Mouse (Mus musculus): ENCODE data around the gene Rai2. TPM values are rescaled to one million over a fixed set of nuclear protein-coding genes. Genes with fewer than 3 reads are reported as not detected.

Gene Rai2
- polyA plus RNA-seq (2016; fragmentation: Nextera tagmentation; extraction: Ambion mirVana) = 8.7 and 11.0 TPM in 2 replicates

DNA sequence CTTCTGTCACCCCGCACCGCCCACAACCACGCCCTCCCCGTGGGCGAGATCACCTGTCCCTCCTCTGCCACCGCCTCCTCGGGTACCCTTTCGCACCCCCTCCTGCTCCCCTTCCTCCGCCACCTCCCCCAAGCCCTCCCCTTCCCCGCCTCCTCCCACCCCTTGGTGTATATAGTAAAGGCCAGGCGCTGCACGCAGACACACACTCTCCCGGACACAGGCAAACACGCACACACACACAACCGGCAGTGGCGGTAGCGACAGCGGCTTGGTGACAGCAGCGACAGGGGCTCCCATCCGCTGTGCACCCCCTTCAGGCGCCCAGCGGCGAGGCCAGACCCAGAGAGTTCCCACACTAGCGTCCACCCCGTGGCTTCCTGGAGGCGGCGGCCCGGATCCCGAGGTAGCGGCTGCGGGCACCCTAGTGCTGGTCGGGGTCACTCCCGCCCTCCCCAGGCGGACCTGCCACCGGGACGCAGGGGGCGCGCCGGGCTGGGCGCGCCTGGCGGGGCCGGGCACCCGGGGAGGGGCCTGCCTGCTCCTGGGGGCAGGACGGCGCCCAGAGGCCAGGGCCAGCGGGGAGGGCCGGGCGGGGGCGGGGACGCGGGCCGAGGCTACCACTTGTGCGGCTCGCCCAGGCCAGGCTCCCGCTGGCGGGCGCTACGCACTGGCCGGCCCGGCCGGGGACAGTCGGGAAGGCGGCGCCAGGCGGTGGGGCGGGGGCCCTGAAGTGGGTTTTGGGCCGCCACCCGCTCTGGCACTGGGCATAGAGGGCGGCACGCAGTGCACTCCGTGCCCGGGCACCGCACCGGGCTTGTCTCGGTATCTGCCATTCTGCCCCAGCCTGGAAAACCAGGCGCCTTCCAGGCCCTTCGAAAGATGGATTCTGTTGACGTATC, at the start of gene Rai2:
Gene Rai2, plus strand, starts transcription at position 205 of the 899 bp plus-strand sequence.
- Histone ChIP-seq H3K9me3 (no peaks in the 10 kb centered on the region), H3K27me3 (peaks cover 56% of the 10 kb centered on the region)

DNA sequence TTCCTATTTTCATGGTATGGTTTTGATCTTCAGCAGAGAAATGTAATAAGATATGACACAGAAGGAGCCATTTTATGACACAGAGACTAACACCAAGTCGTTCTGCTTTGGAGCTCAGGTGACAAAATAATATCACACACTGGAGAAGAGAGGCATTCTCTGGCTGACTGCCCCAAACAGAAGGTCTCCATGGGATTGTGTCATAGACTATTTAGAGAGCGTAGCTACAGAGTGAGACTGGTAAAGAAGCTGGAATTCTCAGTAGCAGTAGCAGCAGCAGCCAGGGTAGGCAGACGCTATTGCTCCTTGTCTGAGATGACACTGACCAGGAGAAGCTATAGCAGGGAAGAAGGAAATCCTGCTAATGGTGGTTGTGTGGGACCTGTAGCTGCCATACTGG, 27.5 kb upstream of the Rai2 start:
- Histone ChIP-seq H3K4me3 (replicated peaks) (no peak overlapping the region), H3K9ac (no peak overlapping the region), H3K27ac (no peak overlapping the region), H3K4me1 (no peaks in the 10 kb centered on the region), H3K9me3 (no peaks in the 10 kb centered on the region), H3K27me3 (peaks cover 21% of the 10 kb centered on the region), H3K4me2 (no peak overlapping the region), H3K36me3 (replicated peaks) (no peaks in the 10 kb centered on the region)
- WGBS = 78% methylated on average over 3 of the region's 3 CpGs
- ATAC-seq (ENCODE audit: low FRiP score) = no peak

More for the DNA sequence above, at the start of gene Rai2:
- peak within 1 kb of the TSS; percentile 70 for H3K9ac ChIP-seq
- no peaks in the 10 kb centered on the region for H3K36me3 ChIP-seq (replicated peaks)
- WGBS = 8% methylated on average over 60 of the region's 79 CpGs
- peak within 1 kb of the TSS; percentile 61 for H3K4me3 ChIP-seq (replicated peaks)
- 0 out of 2 replicates have a peak within 1 kb of the TSS, but pooled peaks have one; percentile 25 for H3K27ac ChIP-seq
- H3K4me2 ChIP-seq = peak within 1 kb of the TSS; percentile 83
- H3K4me1 ChIP-seq = no peaks in the 10 kb centered on the region
- peak; percentile 81 for ATAC-seq (ENCODE audit: low FRiP score)

DNA sequence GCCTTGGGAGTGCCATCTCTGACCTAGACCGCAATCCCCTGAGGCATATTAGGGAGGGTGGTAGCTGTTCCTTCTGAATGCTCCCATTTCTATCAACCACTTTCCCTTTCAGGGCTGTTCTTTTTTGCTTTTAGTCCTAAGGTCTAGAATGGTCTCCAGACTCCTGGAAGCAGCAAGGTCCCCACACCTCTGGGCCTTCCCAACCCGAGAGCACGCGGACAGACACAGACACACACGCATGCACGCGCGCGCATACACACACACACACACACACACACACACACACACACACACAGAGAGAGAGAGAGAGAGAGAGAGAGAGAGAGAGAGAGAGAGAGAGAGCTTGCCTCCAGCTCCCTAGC, 385 bp upstream of the Rai2 start:
- Histone ChIP-seq H3K36me3 (replicated peaks) (no peaks in the 10 kb centered on the region), H3K4me2 (peak overlapping the region; percentile 83), H3K9me3 (no peaks in the 10 kb centered on the region), H3K27me3 (peaks cover 50% of the 10 kb centered on the region), H3K4me3 (replicated peaks) (peak overlapping the region; percentile 61), H3K9ac (0 out of 2 replicates have a peak overlapping the region, but pooled peaks have one; percentile 70), H3K27ac (no peak overlapping the region), H3K4me1 (no peaks in the 10 kb centered on the region)
- 63% methylated on average over 2 of the region's 9 CpGs for WGBS
- peak; percentile 18; the same call in 1 of the 2 replicates for ATAC-seq (ENCODE audit: low FRiP score)

DNA sequence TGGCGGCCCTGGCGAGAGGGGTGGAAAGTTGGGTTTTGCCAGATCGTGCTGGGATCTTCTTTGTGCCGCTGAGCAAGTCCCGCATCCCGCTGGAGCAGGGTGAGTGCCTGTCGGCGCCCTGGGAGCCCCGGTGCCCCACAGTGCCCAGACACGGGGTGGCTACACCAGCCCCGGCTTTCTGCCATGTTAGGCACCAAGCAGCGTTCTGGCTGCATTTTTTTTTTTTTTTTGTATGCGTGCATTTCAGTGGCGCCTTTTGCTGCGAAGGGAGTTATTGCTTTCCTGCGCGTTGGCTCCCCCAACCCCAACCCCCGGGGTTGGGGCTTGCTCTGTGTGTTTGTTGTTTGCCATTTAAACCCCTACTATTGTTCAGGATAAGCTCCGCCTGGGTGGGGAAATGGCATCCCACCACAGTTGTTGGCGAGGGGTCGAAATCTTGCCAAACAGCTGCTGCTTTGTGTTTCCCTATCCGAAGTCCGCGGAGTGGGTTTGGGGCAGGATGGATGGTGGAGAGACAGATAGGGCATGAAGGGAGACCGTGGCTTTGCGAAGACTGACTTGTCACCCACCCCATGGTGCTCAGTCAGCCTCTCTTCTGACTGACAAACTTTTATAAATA, 1.0 kb downstream of the Rai2 start:
- no peak overlapping the region for H3K27ac ChIP-seq
- ATAC-seq (ENCODE audit: low FRiP score) = 0 out of 2 replicates have a peak, but pooled peaks have one; percentile 12
- WGBS = 17% methylated on average over 24 of the region's 26 CpGs
- peak overlapping the region; percentile 83 for H3K4me2 ChIP-seq
- peaks cover 62% of the 10 kb centered on the region for H3K27me3 ChIP-seq
- H3K4me1 ChIP-seq = no peaks in the 10 kb centered on the region
- peak overlapping the region; percentile 61 for H3K4me3 ChIP-seq (replicated peaks)
- H3K9ac ChIP-seq = peak overlapping the region; percentile 70
- no peaks in the 10 kb centered on the region for H3K9me3 ChIP-seq
- H3K36me3 ChIP-seq (replicated peaks) = no peaks in the 10 kb centered on the region

DNA sequence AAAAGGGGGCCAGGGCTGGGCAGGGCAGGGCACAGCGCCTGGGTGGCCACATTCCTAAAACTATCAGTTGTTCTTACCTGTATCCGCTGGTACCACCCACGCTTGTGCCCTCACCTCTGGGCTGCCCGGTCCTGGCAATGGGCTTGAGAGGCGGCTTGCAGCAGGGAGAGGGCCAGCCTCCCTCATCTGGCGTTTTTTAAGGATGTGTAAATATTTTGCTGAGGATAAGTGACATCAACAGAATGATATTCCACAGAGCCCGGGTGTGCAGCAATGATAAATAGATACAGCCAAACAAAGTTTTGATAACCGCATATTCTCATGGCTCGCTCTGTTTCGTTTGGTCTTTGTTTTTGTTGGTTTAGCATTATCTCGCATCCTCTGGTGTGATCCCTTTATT, 1.7 kb downstream of the Rai2 start:
- ATAC-seq (ENCODE audit: low FRiP score) = no peak
- H3K9ac ChIP-seq = no peak overlapping the region
- H3K4me2 ChIP-seq = peak overlapping the region; percentile 83
- WGBS = 25% methylated on average over 11 of the region's 11 CpGs
- H3K4me1 ChIP-seq = 0 out of 2 replicates have a peak, but pooled peaks cover 3% of the 10 kb centered on the region
- H3K4me3 ChIP-seq (replicated peaks) = peak overlapping the region; percentile 61
- H3K9me3 ChIP-seq = no peaks in the 10 kb centered on the region
- peaks cover 68% of the 10 kb centered on the region for H3K27me3 ChIP-seq
- H3K36me3 ChIP-seq (replicated peaks) = no peaks in the 10 kb centered on the region
- no peak overlapping the region for H3K27ac ChIP-seq

DNA sequence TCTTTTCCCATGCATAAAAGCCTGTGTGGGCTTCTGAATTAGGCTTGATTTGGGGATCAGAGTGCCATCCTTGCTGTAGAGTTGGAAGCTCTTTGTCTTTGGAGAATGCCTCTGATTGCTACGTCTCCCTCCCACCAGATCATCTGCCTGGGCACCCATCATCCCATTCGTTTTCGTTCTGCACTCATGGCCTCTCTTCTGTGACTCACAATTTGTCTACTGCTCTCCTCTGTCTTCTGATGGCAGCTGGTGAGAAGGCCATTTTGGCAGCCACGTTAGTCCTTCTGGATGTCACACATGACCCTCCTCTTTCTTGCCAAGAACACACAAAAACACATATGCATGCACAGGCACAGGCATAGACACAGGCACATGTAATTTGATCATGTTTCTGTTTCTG, 4.2 kb downstream of the Rai2 start:
- Histone ChIP-seq H3K27ac (no peak overlapping the region), H3K4me1 (0 out of 2 replicates have a peak, but pooled peaks cover 4% of the 10 kb centered on the region), H3K27me3 (peaks cover 82% of the 10 kb centered on the region), H3K4me2 (no peak overlapping the region), H3K4me3 (replicated peaks) (no peak overlapping the region), H3K9me3 (no peaks in the 10 kb centered on the region), H3K36me3 (replicated peaks) (no peaks in the 10 kb centered on the region), H3K9ac (no peak overlapping the region)
- ATAC-seq (ENCODE audit: low FRiP score) = no peak
- WGBS = 66% methylated on average over 4 of the region's 4 CpGs

DNA sequence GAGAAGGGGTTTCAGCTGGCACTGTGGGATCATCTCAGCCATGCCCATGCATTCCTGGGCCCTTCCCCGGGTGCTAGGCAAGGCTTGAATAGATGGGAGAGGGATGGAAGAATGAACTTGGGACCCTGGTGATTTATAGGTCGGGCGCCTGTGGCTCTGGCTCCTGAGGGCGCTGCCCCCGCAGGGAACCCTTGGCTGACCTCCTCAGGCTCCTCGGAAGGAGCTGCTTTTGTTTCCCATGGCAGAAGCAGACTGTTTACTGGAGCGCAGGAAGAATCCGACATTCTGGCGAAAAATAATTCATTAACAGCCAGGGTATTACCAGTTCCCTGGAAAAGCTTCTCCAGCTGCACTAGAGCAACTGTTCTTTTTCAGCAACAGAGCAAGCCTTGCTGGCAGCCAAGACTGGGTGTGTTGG, 6.5 kb downstream of the Rai2 start:
- peaks cover 68% of the 10 kb centered on the region for H3K27me3 ChIP-seq
- 28% methylated on average over 9 of the region's 9 CpGs for WGBS

DNA sequence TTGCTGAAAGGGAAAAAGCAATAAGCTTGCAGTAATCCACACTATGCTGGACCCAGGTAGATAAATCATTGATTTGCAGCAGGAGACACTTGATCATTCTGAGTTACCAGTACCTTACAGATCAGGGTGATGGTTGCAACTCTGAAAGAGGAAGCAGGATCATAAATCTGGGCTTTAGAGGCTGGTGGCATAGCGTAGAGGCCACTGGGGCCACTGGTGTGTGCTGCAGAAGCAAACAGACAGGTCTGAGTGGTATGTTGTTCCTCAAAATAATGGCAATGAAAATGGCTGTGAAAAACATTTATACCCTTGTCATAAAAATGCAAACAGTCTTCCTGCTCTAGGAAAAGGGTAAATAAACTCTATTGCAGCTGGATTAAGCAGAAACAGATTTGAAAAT, 9.4 kb downstream of the Rai2 start:
- H3K4me1 ChIP-seq = 0 out of 2 replicates have a peak, but pooled peaks cover 4% of the 10 kb centered on the region
- H3K27ac ChIP-seq = no peak overlapping the region
- no peaks in the 10 kb centered on the region for H3K36me3 ChIP-seq (replicated peaks)
- 72% methylated on average over 1 of the region's 1 CpGs for WGBS
- H3K4me2 ChIP-seq = no peak overlapping the region
- H3K27me3 ChIP-seq = peaks cover 57% of the 10 kb centered on the region
- no peaks in the 10 kb centered on the region for H3K9me3 ChIP-seq
- H3K9ac ChIP-seq = no peak overlapping the region
- ATAC-seq (ENCODE audit: low FRiP score) = no peak
- H3K4me3 ChIP-seq (replicated peaks) = no peak overlapping the region

More for the DNA sequence above, 6.5 kb downstream of the Rai2 start:
- ATAC-seq (ENCODE audit: low FRiP score) = no peak
- no peak overlapping the region for H3K4me3 ChIP-seq (replicated peaks)
- H3K4me2 ChIP-seq = peak overlapping the region; percentile 26; the same call in 1 of the 2 replicates
- H3K27ac ChIP-seq = peak overlapping the region; percentile 50; the same call in 1 of the 2 replicates
- H3K36me3 ChIP-seq (replicated peaks) = no peaks in the 10 kb centered on the region
- H3K4me1 ChIP-seq = 0 out of 2 replicates have a peak, but pooled peaks cover 4% of the 10 kb centered on the region
- no peak overlapping the region for H3K9ac ChIP-seq
- H3K9me3 ChIP-seq = no peaks in the 10 kb centered on the region

DNA sequence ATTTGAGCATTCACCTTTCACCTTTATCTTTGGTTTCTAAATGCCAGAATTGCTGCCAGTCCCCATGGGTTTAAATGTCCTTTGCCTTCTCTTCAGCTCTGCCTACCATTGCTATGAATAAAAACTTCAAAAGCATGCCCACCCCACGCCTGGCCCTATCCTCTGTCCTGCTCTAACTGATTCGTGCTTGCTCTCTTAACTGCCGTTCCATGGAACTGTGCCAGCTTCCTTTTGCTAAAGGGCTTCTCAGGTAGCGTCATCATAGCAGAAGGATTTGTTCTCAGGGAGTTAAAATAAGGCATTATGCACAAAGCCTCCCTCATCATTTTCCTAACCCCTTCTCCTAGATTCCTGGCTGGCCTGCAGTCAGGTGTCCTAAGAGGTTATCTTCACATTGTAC, 11.6 kb downstream of the Rai2 start:
- Histone ChIP-seq H3K36me3 (replicated peaks) (no peaks in the 10 kb centered on the region), H3K4me1 (0 out of 2 replicates have a peak, but pooled peaks cover 1% of the 10 kb centered on the region), H3K27ac (no peak overlapping the region), H3K27me3 (peaks cover 54% of the 10 kb centered on the region), H3K4me3 (replicated peaks) (no peak overlapping the region), H3K4me2 (no peak overlapping the region), H3K9ac (no peak overlapping the region), H3K9me3 (no peaks in the 10 kb centered on the region)
- WGBS = 66% methylated on average over 4 of the region's 4 CpGs
- no peak for ATAC-seq (ENCODE audit: low FRiP score)

DNA sequence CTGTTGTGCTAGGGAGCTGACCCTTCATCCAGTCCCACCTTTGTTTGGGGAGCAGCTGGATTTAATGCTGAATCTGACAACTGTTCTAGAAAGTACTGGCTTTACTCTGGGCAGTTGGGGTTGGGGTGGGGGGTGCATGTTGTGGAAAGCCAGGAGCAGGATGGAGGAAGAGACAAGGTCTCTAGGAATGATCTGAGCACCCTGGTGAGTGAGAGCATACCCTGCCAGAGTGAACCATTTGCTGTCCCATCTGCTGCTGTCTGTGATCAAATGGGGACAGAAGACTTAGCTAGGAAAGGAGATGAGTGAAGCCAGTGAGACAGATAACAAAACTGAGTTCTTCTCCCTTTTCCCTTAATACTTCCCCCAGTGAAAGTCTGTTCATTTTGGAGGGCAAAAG, 13.2 kb downstream of the Rai2 start:
- no peaks in the 10 kb centered on the region for H3K36me3 ChIP-seq (replicated peaks)
- no peak overlapping the region for H3K27ac ChIP-seq
- H3K4me1 ChIP-seq = no peaks in the 10 kb centered on the region
- no peak for ATAC-seq (ENCODE audit: low FRiP score)
- no peak overlapping the region for H3K4me2 ChIP-seq
- H3K4me3 ChIP-seq (replicated peaks) = no peak overlapping the region
- no peaks in the 10 kb centered on the region for H3K9me3 ChIP-seq
- H3K9ac ChIP-seq = no peak overlapping the region
- peaks cover 59% of the 10 kb centered on the region for H3K27me3 ChIP-seq

DNA sequence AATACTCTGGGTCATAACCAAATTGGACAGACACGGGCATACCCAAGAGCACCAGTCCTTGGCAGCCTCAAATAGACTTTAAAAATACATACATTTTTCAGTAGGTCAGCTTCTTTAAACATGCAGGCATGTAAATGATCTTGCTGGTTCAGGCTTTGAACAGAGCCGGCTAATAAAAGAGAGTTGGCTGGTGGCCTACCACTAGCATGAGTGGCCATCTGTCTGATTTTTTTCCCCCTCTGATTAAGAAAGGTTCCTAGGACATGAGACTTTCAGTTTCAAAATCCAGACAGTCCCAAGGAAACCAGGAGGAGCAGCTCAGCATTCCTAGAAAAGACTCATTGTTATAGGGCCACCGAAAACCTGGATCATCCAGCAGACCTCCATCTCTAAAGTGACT, 15.0 kb downstream of the Rai2 start:
- no peak overlapping the region for H3K27ac ChIP-seq
- no peaks in the 10 kb centered on the region for H3K4me1 ChIP-seq
- no peak overlapping the region for H3K4me3 ChIP-seq (replicated peaks)
- WGBS = 74% methylated on average over 3 of the region's 3 CpGs
- ATAC-seq (ENCODE audit: low FRiP score) = no peak
- no peaks in the 10 kb centered on the region for H3K36me3 ChIP-seq (replicated peaks)
- H3K4me2 ChIP-seq = no peak overlapping the region
- H3K27me3 ChIP-seq = peaks cover 55% of the 10 kb centered on the region
- H3K9ac ChIP-seq = no peak overlapping the region
- no peaks in the 10 kb centered on the region for H3K9me3 ChIP-seq

DNA sequence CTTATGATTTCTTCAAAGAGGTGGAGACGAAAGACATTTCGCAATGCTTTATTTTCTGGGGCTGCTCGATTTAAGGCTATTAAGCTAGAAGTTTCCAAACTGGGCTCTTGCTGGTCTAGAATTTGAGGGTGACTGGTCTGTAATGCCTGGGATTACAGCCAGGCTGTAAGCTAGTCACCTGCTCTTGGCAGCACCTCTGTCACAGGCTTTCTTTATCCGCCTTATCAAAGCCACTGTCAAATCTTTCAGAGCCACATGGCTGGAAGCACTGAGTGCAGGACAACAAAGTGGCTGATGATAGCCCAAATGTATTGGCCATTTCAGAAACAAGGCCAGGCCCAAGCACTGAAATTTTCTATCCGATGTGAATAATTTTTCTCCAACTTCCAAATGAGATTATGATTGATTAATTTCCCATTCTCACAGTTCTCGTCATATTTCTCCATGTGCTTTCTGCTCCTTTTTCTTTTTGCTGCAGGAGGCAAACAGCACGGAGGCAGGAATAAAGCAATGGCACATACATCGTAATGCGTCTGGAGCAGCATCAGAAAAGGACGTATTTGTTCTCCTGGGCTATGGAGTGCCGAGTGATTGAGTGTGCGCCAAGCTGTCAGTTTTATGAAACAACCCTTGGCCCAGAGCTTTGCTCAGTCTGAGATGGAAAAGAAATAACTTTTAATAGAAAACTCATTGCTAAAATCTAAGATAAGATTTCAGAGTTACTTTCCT, 16.9 kb downstream of the Rai2 start:
- WGBS = 85% methylated on average over 12 of the region's 12 CpGs
- Histone ChIP-seq H3K27ac (no peak overlapping the region), H3K9me3 (no peaks in the 10 kb centered on the region), H3K4me2 (no peak overlapping the region), H3K4me3 (replicated peaks) (no peak overlapping the region), H3K27me3 (peaks cover 53% of the 10 kb centered on the region), H3K36me3 (replicated peaks) (no peaks in the 10 kb centered on the region), H3K4me1 (no peaks in the 10 kb centered on the region), H3K9ac (no peak overlapping the region)
- ATAC-seq (ENCODE audit: low FRiP score) = no peak
